Mouse (Mus musculus) G1E (cell line): ENCODE data around the gene Trim34b.

Experiments
- CTCF ChIP-seq: IDR thresholded peaks from 2 replicates; pipeline ENCODE4 v1.5.1; 2012; ENCODE audit warnings: low read depth, low read length, inconsistent platforms, mixed read lengths
- GATA1 ChIP-seq: IDR thresholded peaks from 2 replicates; pipeline ENCODE4 v1.6.1; 2012; ENCODE audit warnings: borderline replicate concordance, low read length, inconsistent platforms, mixed read lengths
- GATA2 ChIP-seq: IDR thresholded peaks from 2 replicates; pipeline ENCODE4 v1.6.1; 2012; ENCODE audit warnings: low read depth, low read length, inconsistent platforms, borderline replicate concordance
- POLR2AphosphoS5 ChIP-seq: IDR thresholded peaks from 2 replicates; pipeline ENCODE4 v1.6.1; 2012; ENCODE audit warnings: low read depth, low read length, inconsistent platforms; ENCODE audit not compliant: insufficient replicate concordance
- TAL1 ChIP-seq: conservative IDR thresholded peaks from 2 replicates; pipeline ENCODE4 v1.6.1; 2012; ENCODE audit warnings: low read depth, low read length, inconsistent platforms, mixed read lengths

DNA sequence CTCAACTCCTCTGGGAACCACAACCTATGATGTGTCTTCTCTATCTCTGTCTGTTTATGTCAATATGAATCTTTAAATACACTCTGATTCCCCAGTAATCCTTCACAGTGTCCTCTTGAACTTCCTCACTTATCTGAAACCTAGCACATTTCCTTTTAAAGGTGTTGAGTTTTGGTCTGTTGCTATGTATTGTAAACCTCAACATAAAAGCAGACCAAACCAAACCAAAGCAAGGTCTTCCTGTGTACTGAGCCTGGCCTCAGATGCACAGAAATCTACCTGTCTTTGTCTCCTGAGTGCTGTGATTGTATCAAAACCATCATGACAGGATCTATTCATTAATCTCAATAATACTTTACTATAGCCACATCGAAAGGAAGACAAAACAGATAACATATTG is 38.6 kb upstream of the Trim34b start:
- no peak for TF ChIP-seq GATA1
- no peak for TF ChIP-seq TAL1
- no peak for TF ChIP-seq CTCF
- no peak for TF ChIP-seq POLR2AphosphoS5
- TF ChIP-seq GATA2 = no peak
